Mouse (Mus musculus): ENCODE results near the gene Calhm4. TPM values are rescaled to one million over a fixed set of nuclear protein-coding genes. Genes with fewer than 3 reads are reported as not detected.

Gene Calhm4
- polyA plus RNA-seq (2012; fragmentation: generic; extraction: Trizol) = under 1 TPM in 1 of 2 experiments, not detected in 1; 0.05 TPM

GRCm38 (mm10) chr10:34044210-34044609, at the start of gene Calhm4:
Gene Calhm4 (minus strand): TSS chr10:34044310.

GRCm38 (mm10) chr10:34037401-34037800, 6.7 kb downstream of the Calhm4 start, which contains the start of gene Trappc3l:
Gene Trappc3l (plus strand): TSS chr10:34037597.

GRCm38 (mm10) chr10:34019302-34020075, 24.6 kb downstream of the Calhm4 start, which contains the start of gene Rwdd1:
Gene Rwdd1 (minus strand): TSS chr10:34019624.

Other genes with a start within 250 kb of the Calhm4 start
- gene Sult3a1, start 186.6 kb downstream of the Calhm4 start, polyA plus RNA-seq (2012; fragmentation: generic; extraction: Trizol) = not detected
- gene Rsph4a, start 139.2 kb downstream of the Calhm4 start, polyA plus RNA-seq (2012; fragmentation: generic; extraction: Trizol) = under 1 TPM in 1 of 2 experiments, not detected in 1; 0.01 TPM
- gene Zup1, start 93.0 kb downstream of the Calhm4 start, polyA plus RNA-seq (2012; fragmentation: generic; extraction: Trizol) = 1 to 10 TPM in 1 of 2 experiments, under 1 TPM in 1; 0.13 to 2.7 TPM
- 100 to 1,000 TPM; 114 to 120 TPM for gene Rwdd1, start 24.7 kb downstream of the Calhm4 start, polyA plus RNA-seq (2012; fragmentation: generic; extraction: Trizol)
- under 1 TPM in 1 of 2 experiments, not detected in 1; 0.20 TPM for gene Trappc3l, start 6.7 kb downstream of the Calhm4 start, polyA plus RNA-seq (2012; fragmentation: generic; extraction: Trizol)
- 1 to 10 TPM in 1 of 2 experiments, under 1 TPM in 1; 0.04 to 1.1 TPM for gene Calhm5, start 52.2 kb upstream of the Calhm4 start, polyA plus RNA-seq (2012; fragmentation: generic; extraction: Trizol)
- under 1 TPM; 0.04 to 0.31 TPM for gene Calhm6, start 83.7 kb upstream of the Calhm4 start, polyA plus RNA-seq (2012; fragmentation: generic; extraction: Trizol)
- 10 to 100 TPM in 1 of 2 experiments, under 1 TPM in 1; 0.71 to 14.5 TPM for gene Dse, start 163.4 kb upstream of the Calhm4 start, polyA plus RNA-seq (2012; fragmentation: generic; extraction: Trizol)
- gene Tspyl1, start 237.9 kb upstream of the Calhm4 start, polyA plus RNA-seq (2012; fragmentation: generic; extraction: Trizol) = 10 to 100 TPM in 1 of 2 experiments, 1 to 10 TPM in 1; 5.4 to 41.6 TPM

Data from C3H10T1/2 (cell line).